Mouse (Mus musculus): ENCODE results near the gene Scn9a. TPM values are rescaled to one million over a fixed set of nuclear protein-coding genes. Genes with fewer than 3 reads are reported as not detected.

The Scn9a gene
- total RNA-seq (2018; cell fraction: chromatin; rRNA removed) = not detected
- not detected for total RNA-seq (2018; cell fraction: cytosol; rRNA removed)
- not detected for total RNA-seq (2018; cell fraction: nucleus; rRNA removed)
- not detected in 3 replicates for polyA plus RNA-seq (2018)

- no peaks in the 10 kb centered on the region for H3K36me3 ChIP-seq (ENCODE audit: inconsistent target)
- 6% methylated on average over 26 of the region's 29 CpGs for WGBS (ENCODE audit: missing documents)
- H3K79me2 ChIP-seq (ENCODE audit: inconsistent target) = no peaks in the 10 kb centered on the region
- H3K4me3 ChIP-seq (ENCODE audit: inconsistent target) = no peak within 1 kb of the TSS
- H3K27ac ChIP-seq = no peak within 1 kb of the TSS
Observed at GRCm38 (mm10) chr2:66634580-66635359, at the start of gene Scn9a. Gene Scn9a (minus strand): TSS chr2:66634962.

- H3K79me2 ChIP-seq (ENCODE audit: inconsistent target) = no peaks in the 10 kb centered on the region
- no peak overlapping the region for H3K27ac ChIP-seq
- 81% methylated on average over 1 of the region's 1 CpGs for WGBS (ENCODE audit: missing documents)
- no peak overlapping the region for H3K4me3 ChIP-seq (ENCODE audit: inconsistent target)
- no peaks in the 10 kb centered on the region for H3K36me3 ChIP-seq (ENCODE audit: inconsistent target)
Observed at GRCm38 (mm10) chr2:66661988-66662387, 27.2 kb upstream of the Scn9a start.

GRCm38 (mm10) chr2:66656430-66656829 lies 21.7 kb upstream of the Scn9a start:
- Histone ChIP-seq H3K27ac (no peak overlapping the region), H3K4me3 (ENCODE audit: inconsistent target) (no peak overlapping the region)
- WGBS (ENCODE audit: missing documents) = 95% methylated on average over 3 of the region's 3 CpGs

GRCm38 (mm10) chr2:66655431-66655830 lies 20.7 kb upstream of the Scn9a start:
- no peak overlapping the region for H3K4me3 ChIP-seq (ENCODE audit: inconsistent target)
- WGBS (ENCODE audit: missing documents) = 68% methylated on average over 2 of the region's 2 CpGs
- H3K79me2 ChIP-seq (ENCODE audit: inconsistent target) = no peaks in the 10 kb centered on the region
- no peaks in the 10 kb centered on the region for H3K36me3 ChIP-seq (ENCODE audit: inconsistent target)
- H3K27ac ChIP-seq = no peak overlapping the region

More at GRCm38 (mm10) chr2:66656430-66656829, 21.7 kb upstream of the Scn9a start:
- no peaks in the 10 kb centered on the region for H3K79me2 ChIP-seq (ENCODE audit: inconsistent target)
- H3K36me3 ChIP-seq (ENCODE audit: inconsistent target) = no peaks in the 10 kb centered on the region

- H3K79me2 ChIP-seq (ENCODE audit: inconsistent target) = no peaks in the 10 kb centered on the region
Observed at GRCm38 (mm10) chr2:66644384-66644783, 9.6 kb upstream of the Scn9a start.

GRCm38 (mm10) chr2:66632728-66633127 lies 2.0 kb downstream of the Scn9a start:
- Histone ChIP-seq H3K36me3 (ENCODE audit: inconsistent target) (no peaks in the 10 kb centered on the region), H3K4me3 (ENCODE audit: inconsistent target) (no peak overlapping the region), H3K27ac (no peak overlapping the region), H3K79me2 (ENCODE audit: inconsistent target) (no peaks in the 10 kb centered on the region)
- 50% methylated on average over 5 of the region's 5 CpGs for WGBS (ENCODE audit: missing documents)

More at GRCm38 (mm10) chr2:66644384-66644783, 9.6 kb upstream of the Scn9a start:
- H3K36me3 ChIP-seq (ENCODE audit: inconsistent target) = no peaks in the 10 kb centered on the region
- 58% methylated on average over 5 of the region's 5 CpGs for WGBS (ENCODE audit: missing documents)
- no peak overlapping the region for H3K27ac ChIP-seq
- H3K4me3 ChIP-seq (ENCODE audit: inconsistent target) = no peak overlapping the region

- Histone ChIP-seq H3K4me3 (ENCODE audit: inconsistent target) (no peak overlapping the region), H3K27ac (no peak overlapping the region)
- 77% methylated on average over 7 of the region's 7 CpGs for WGBS (ENCODE audit: missing documents)
Observed at GRCm38 (mm10) chr2:66611091-66611490, 23.7 kb downstream of the Scn9a start.

GRCm38 (mm10) chr2:66597313-66597712 lies 37.4 kb downstream of the Scn9a start:
- no peaks in the 10 kb centered on the region for H3K79me2 ChIP-seq (ENCODE audit: inconsistent target)
- H3K27ac ChIP-seq = no peak overlapping the region
- WGBS (ENCODE audit: missing documents) = 82% methylated on average over 6 of the region's 6 CpGs
- no peak overlapping the region for H3K4me3 ChIP-seq (ENCODE audit: inconsistent target)
- H3K36me3 ChIP-seq (ENCODE audit: inconsistent target) = no peaks in the 10 kb centered on the region

More at GRCm38 (mm10) chr2:66611091-66611490, 23.7 kb downstream of the Scn9a start:
- no peaks in the 10 kb centered on the region for H3K79me2 ChIP-seq (ENCODE audit: inconsistent target)
- H3K36me3 ChIP-seq (ENCODE audit: inconsistent target) = no peaks in the 10 kb centered on the region

GRCm38 (mm10) chr2:66596145-66596544 lies 38.6 kb downstream of the Scn9a start:
- H3K27ac ChIP-seq = no peak overlapping the region
- no peaks in the 10 kb centered on the region for H3K36me3 ChIP-seq (ENCODE audit: inconsistent target)
- no peak overlapping the region for H3K4me3 ChIP-seq (ENCODE audit: inconsistent target)
- H3K79me2 ChIP-seq (ENCODE audit: inconsistent target) = no peaks in the 10 kb centered on the region
- 51% methylated on average over 5 of the region's 5 CpGs for WGBS (ENCODE audit: missing documents)

GRCm38 (mm10) chr2:66590151-66590550 lies 44.6 kb downstream of the Scn9a start:
- Histone ChIP-seq H3K4me3 (ENCODE audit: inconsistent target) (no peak overlapping the region), H3K36me3 (ENCODE audit: inconsistent target) (no peaks in the 10 kb centered on the region), H3K27ac (no peak overlapping the region), H3K79me2 (ENCODE audit: inconsistent target) (no peaks in the 10 kb centered on the region)
- 100% methylated on average over 3 of the region's 3 CpGs for WGBS (ENCODE audit: missing documents)

GRCm38 (mm10) chr2:66580026-66580808 lies 54.5 kb downstream of the Scn9a start:
- no peaks in the 10 kb centered on the region for H3K36me3 ChIP-seq (ENCODE audit: inconsistent target)
- H3K4me3 ChIP-seq (ENCODE audit: inconsistent target) = no peak overlapping the region
- no peaks in the 10 kb centered on the region for H3K79me2 ChIP-seq (ENCODE audit: inconsistent target)
- no peak overlapping the region for H3K27ac ChIP-seq
- WGBS (ENCODE audit: missing documents) = 75% methylated on average over 5 of the region's 5 CpGs

GRCm38 (mm10) chr2:66548254-66548653 lies 86.5 kb downstream of the Scn9a start:
- no peak overlapping the region for H3K4me3 ChIP-seq (ENCODE audit: inconsistent target)
- no peak overlapping the region for H3K27ac ChIP-seq
- H3K36me3 ChIP-seq (ENCODE audit: inconsistent target) = no peaks in the 10 kb centered on the region
- 79% methylated on average over 3 of the region's 3 CpGs for WGBS (ENCODE audit: missing documents)
- H3K79me2 ChIP-seq (ENCODE audit: inconsistent target) = no peaks in the 10 kb centered on the region

GRCm38 (mm10) chr2:66519966-66520365 lies 114.8 kb downstream of the Scn9a start:
- H3K4me3 ChIP-seq (ENCODE audit: inconsistent target) = no peak overlapping the region
- no peak overlapping the region for H3K27ac ChIP-seq
- WGBS (ENCODE audit: missing documents) = 62% methylated on average over 3 of the region's 3 CpGs
- H3K79me2 ChIP-seq (ENCODE audit: inconsistent target) = no peaks in the 10 kb centered on the region
- H3K36me3 ChIP-seq (ENCODE audit: inconsistent target) = no peaks in the 10 kb centered on the region

GRCm38 (mm10) chr2:66511424-66511823 lies 123.3 kb downstream of the Scn9a start:
- Histone ChIP-seq H3K4me3 (ENCODE audit: inconsistent target) (no peak overlapping the region), H3K36me3 (ENCODE audit: inconsistent target) (no peaks in the 10 kb centered on the region), H3K79me2 (ENCODE audit: inconsistent target) (no peaks in the 10 kb centered on the region), H3K27ac (no peak overlapping the region)
- 77% methylated on average over 2 of the region's 2 CpGs for WGBS (ENCODE audit: missing documents)

- Histone ChIP-seq H3K36me3 (ENCODE audit: inconsistent target) (no peaks in the 10 kb centered on the region), H3K27ac (no peak overlapping the region), H3K79me2 (ENCODE audit: inconsistent target) (no peaks in the 10 kb centered on the region), H3K4me3 (ENCODE audit: inconsistent target) (no peak overlapping the region)
- 74% methylated on average over 3 of the region's 3 CpGs for WGBS (ENCODE audit: missing documents)
Observed at GRCm38 (mm10) chr2:66508032-66508431, 126.7 kb downstream of the Scn9a start.

Measured in macrophage (primary cell).